Mouse (Mus musculus) limb, embryonic 11.5 days (tissue): ENCODE results near the gene Dip2c. TPM values are rescaled to one million over a fixed set of nuclear protein-coding genes. Genes with fewer than 3 reads are reported as not detected.

ENCODE experiments used
- ATAC-seq: fragments of 200-750 bp; cut with Nextera tagmentation; 2 replicates; pipeline ENCODE4 v1.8.0; 2017; ENCODE audit warnings: low read depth; ENCODE audit not compliant: insufficient number of reproducible peaks, low FRiP score, low TSS enrichment
- DNase-seq: peaks from one replicate; pipeline ENCODE4 v3.0.0-alpha.2; 2015; ENCODE audit warnings: low spot score
- H3K27ac ChIP-seq: fragments of 300-500 bp; sonication (generic); replicated peaks from 2 replicates; pipeline ENCODE4 v1.5.1; 2014; ENCODE audit warnings: low read depth, mild to moderate bottlenecking, low read length
- H3K27me3 ChIP-seq: fragments of 300-500 bp; sonication (generic); 2 replicates; pipeline ENCODE4 v1.6.1; 2014; ENCODE audit warnings: mild to moderate bottlenecking, low read length, mixed read lengths; ENCODE audit not compliant: control insufficient read depth, insufficient read depth
- H3K36me3 ChIP-seq: fragments of 300-500 bp; sonication (generic); 2 replicates; pipeline ENCODE4 v1.6.1; 2014; ENCODE audit warnings: mild to moderate bottlenecking, low read length, moderate library complexity, mixed read lengths; ENCODE audit not compliant: control insufficient read depth, insufficient read depth
- H3K4me1 ChIP-seq: fragments of 300-500 bp; sonication (generic); 2 replicates; pipeline ENCODE4 v1.6.1; 2014; ENCODE audit warnings: low read length, mixed read lengths; ENCODE audit not compliant: control insufficient read depth, insufficient read depth
- H3K4me2 ChIP-seq: fragments of 300-500 bp; sonication (generic); 2 replicates; pipeline ENCODE4 v1.6.1; 2014; ENCODE audit warnings: low read depth, mild to moderate bottlenecking, moderate library complexity; ENCODE audit not compliant: severe bottlenecking
- H3K4me3 ChIP-seq: fragments of 300-500 bp; sonication (generic); 2 replicates; pipeline ENCODE4 v1.5.1; 2014; ENCODE audit warnings: low read depth, low read length
- H3K9ac ChIP-seq: fragments of 300-500 bp; sonication (generic); 2 replicates; pipeline ENCODE4 v1.6.1; 2014; ENCODE audit warnings: mild to moderate bottlenecking, low read length
- H3K9me3 ChIP-seq: fragments of 300-500 bp; sonication (generic); 2 replicates; pipeline ENCODE4 v1.6.1; 2016; ENCODE audit warnings: low read length; ENCODE audit not compliant: control insufficient read depth
- WGBS: fragments of 180-500 bp; shearing (Covaris S2); extraction: QIAGEN DNeasy Blood & Tissue Kit; methylation state at CpG from one replicate; pipeline ENCODE4 v1.1.7; 2014; 5-methylcytosine and 5-hydroxymethylcytosine counted together
- polyA plus RNA-seq: library from polyadenylated mRNA; unstranded; fragments of >200 nt; fragmentation: Nextera tagmentation; extraction: Ambion mirVana; gene quantifications from 2 replicates; pipeline ENCODE4 v1.2.1, GENCODE M21; 2014

The Dip2c gene
- polyA plus RNA-seq, 1 experiment from 2014 or later = 5.5 TPM

GRCm38 (mm10) chr13:9695809-9696208 is 419.5 kb downstream of the Dip2c start:
- no peaks in the 10 kb centered on the region for H3K27me3 ChIP-seq
- DNase-seq (no peak), ATAC-seq (peak; percentile 60; the same call in 1 of the 2 replicates)
- no peak overlapping the region for H3K9ac ChIP-seq
- H3K4me1 ChIP-seq = no peaks in the 10 kb centered on the region
- peaks cover 6% of the 10 kb centered on the region; the same call in 1 of the 2 replicates for H3K36me3 ChIP-seq
- H3K27ac ChIP-seq = no peak overlapping the region
- H3K9me3 ChIP-seq = no peaks in the 10 kb centered on the region; the same call in 1 of the 2 replicates
- H3K4me2 ChIP-seq = no peak overlapping the region
- no peak overlapping the region for H3K4me3 ChIP-seq

- DNase-seq (no peak), ATAC-seq (no peak)
- Histone ChIP-seq H3K36me3 (peaks cover 6% of the 10 kb centered on the region), H3K27me3 (no peaks in the 10 kb centered on the region), H3K4me2 (no peak overlapping the region), H3K9ac (no peak overlapping the region), H3K4me3 (no peak overlapping the region), H3K4me1 (no peaks in the 10 kb centered on the region), H3K27ac (no peak overlapping the region), H3K9me3 (no peaks in the 10 kb centered on the region; the same call in 1 of the 2 replicates)
- 98% methylated on average over 4 of the region's 4 CpGs for WGBS
Observed at GRCm38 (mm10) chr13:9697340-9697739, 421.0 kb downstream of the Dip2c start.

GRCm38 (mm10) chr13:9702615-9703235 is 426.4 kb downstream of the Dip2c start:
- Histone ChIP-seq H3K27ac (no peak overlapping the region), H3K27me3 (no peaks in the 10 kb centered on the region), H3K36me3 (peaks cover 3% of the 10 kb centered on the region; the same call in 1 of the 2 replicates), H3K4me2 (no peak overlapping the region), H3K4me3 (no peak overlapping the region), H3K9ac (no peak overlapping the region), H3K4me1 (no peaks in the 10 kb centered on the region), H3K9me3 (no peaks in the 10 kb centered on the region; the same call in 1 of the 2 replicates)
- 75% methylated on average over 12 of the region's 12 CpGs for WGBS
- ATAC-seq (no peak), DNase-seq (no peak)

- 94% methylated on average over 8 of the region's 8 CpGs for WGBS
- no peaks in the 10 kb centered on the region; the same call in 1 of the 2 replicates for H3K36me3 ChIP-seq
- ATAC-seq = no peak
Observed at GRCm38 (mm10) chr13:9706720-9707119, 430.4 kb downstream of the Dip2c start.

GRCm38 (mm10) chr13:9708433-9709240 is 432.3 kb downstream of the Dip2c start:
- ATAC-seq (peak; percentile 73; the same call in 1 of the 2 replicates), DNase-seq (peak; percentile 57)
- Histone ChIP-seq H3K4me3 (no peak overlapping the region), H3K4me2 (no peak overlapping the region), H3K4me1 (peaks cover 4% of the 10 kb centered on the region; the same call in 1 of the 2 replicates), H3K36me3 (no peaks in the 10 kb centered on the region), H3K9me3 (no peaks in the 10 kb centered on the region), H3K27me3 (no peaks in the 10 kb centered on the region), H3K9ac (no peak overlapping the region), H3K27ac (0 out of 2 replicates have a peak overlapping the region, but pooled peaks have one; percentile 53)
- WGBS = 45% methylated on average over 7 of the region's 7 CpGs

More at GRCm38 (mm10) chr13:9706720-9707119, 430.4 kb downstream of the Dip2c start:
- Histone ChIP-seq H3K27me3 (no peaks in the 10 kb centered on the region), H3K27ac (no peak overlapping the region), H3K9ac (no peak overlapping the region), H3K9me3 (no peaks in the 10 kb centered on the region), H3K4me3 (no peak overlapping the region), H3K4me1 (peaks cover 4% of the 10 kb centered on the region; the same call in 1 of the 2 replicates), H3K4me2 (no peak overlapping the region)
- no peak for DNase-seq

- H3K9me3 ChIP-seq = no peaks in the 10 kb centered on the region
- H3K4me1 ChIP-seq = peaks cover 4% of the 10 kb centered on the region; the same call in 1 of the 2 replicates
- 98% methylated on average over 1 of the region's 1 CpGs for WGBS
- H3K4me3 ChIP-seq = no peak overlapping the region
- no peaks in the 10 kb centered on the region for H3K27me3 ChIP-seq
- no peak overlapping the region for H3K4me2 ChIP-seq
- ATAC-seq (no peak), DNase-seq (no peak)
- H3K9ac ChIP-seq = no peak overlapping the region
- 0 out of 2 replicates have a peak, but pooled peaks cover under 1% of the 10 kb centered on the region for H3K36me3 ChIP-seq
- no peak overlapping the region for H3K27ac ChIP-seq
Observed at GRCm38 (mm10) chr13:9712409-9712808, 436.1 kb downstream of the Dip2c start.

GRCm38 (mm10) chr13:9712971-9713370 is 436.6 kb downstream of the Dip2c start:
- Histone ChIP-seq H3K27ac (no peak overlapping the region), H3K4me1 (peaks cover 4% of the 10 kb centered on the region; the same call in 1 of the 2 replicates), H3K4me3 (no peak overlapping the region), H3K9ac (no peak overlapping the region), H3K36me3 (0 out of 2 replicates have a peak, but pooled peaks cover 2% of the 10 kb centered on the region), H3K4me2 (no peak overlapping the region), H3K9me3 (no peaks in the 10 kb centered on the region), H3K27me3 (no peaks in the 10 kb centered on the region)
- no peak for ATAC-seq
- WGBS = 92% methylated on average over 3 of the region's 3 CpGs
- DNase-seq = no peak

- Histone ChIP-seq H3K4me2 (no peak overlapping the region), H3K36me3 (0 out of 2 replicates have a peak, but pooled peaks cover 2% of the 10 kb centered on the region), H3K27me3 (no peaks in the 10 kb centered on the region), H3K9ac (no peak overlapping the region), H3K9me3 (no peaks in the 10 kb centered on the region), H3K4me3 (no peak overlapping the region), H3K27ac (no peak overlapping the region), H3K4me1 (peaks cover 1% of the 10 kb centered on the region; the same call in 1 of the 2 replicates)
- DNase-seq (no peak), ATAC-seq (no peak)
- 90% methylated on average over 6 of the region's 6 CpGs for whole genome bisulfite sequencing
Observed at GRCm38 (mm10) chr13:9713462-9714134, 437.3 kb downstream of the Dip2c start.
